26 mouse cellular contexts compared by ENCODE assay signal in genomic region chr17:57228873-57229272, GRCm38 (mm10). TPM values are rescaled to one million over a fixed set of nuclear protein-coding genes. Genes with fewer than 3 reads are reported as not detected.
DNase-seq lines count a peak whose midpoint lies in the region; TF ChIP-seq lines count a peak whose summit lies in the region.
"Had no signal": no experiment of that assay in that cellular context is flagged by ENCODE, and none has a peak within 500 bp of the region (broad histone marks: within the 10 kb centered on the region; RNA-seq: fewer than 3 reads in every experiment).

No protein-coding gene starts in this region.

- no peaks in the 10 kb centered on the region for H3K9me3 ChIP-seq in MEL (replicated peaks; ENCODE audit: insufficient read depth, low read length)
- H3K9me3 ChIP-seq: embryonic facial prominence, embryonic 12.5 days; embryonic facial prominence, embryonic 15.5 days; G1E; heart, embryonic 10.5 days; heart, embryonic 13.5 days had no signal

- peaks cover 53% of the 10 kb centered on the region for H3K4me1 ChIP-seq in liver, adult 2 months (ENCODE audit: control insufficient read depth, insufficient read depth, low read length)
- peaks cover 4 to 11% of the 10 kb centered on the region in 2 experiments for H3K4me1 ChIP-seq in MEL (ENCODE audit: control insufficient read depth in 1 of 2, insufficient read depth in 2 of 2, low read length in 2 of 2)
- peaks cover 10% of the 10 kb centered on the region for H3K4me1 ChIP-seq in brown adipose tissue, adult 24 weeks (ENCODE audit: control insufficient read depth, insufficient read depth, insufficient read length, low read length)
- H3K4me1 ChIP-seq: embryonic facial prominence, embryonic 12.5 days; embryonic facial prominence, embryonic 15.5 days; heart, embryonic 13.5 days had no signal

- no peak for TF ChIP-seq RAD21 in MEL (IDR thresholded peaks at IDR 0.05; ENCODE audit: low read depth, low read length)

- peaks cover 8% of the 10 kb centered on the region; the same call in 1 of the 2 replicates for H3K79me2 ChIP-seq in liver, adult 2 months (ENCODE audit: control insufficient read depth, insufficient read depth, low read length)
- no peaks in the 10 kb centered on the region for H3K79me2 ChIP-seq in MEL (ENCODE audit: control insufficient read depth, insufficient read depth, low read length, poor library complexity)

- H3K9ac ChIP-seq in liver, adult 2 months (ENCODE audit: low read depth, low read length): no peak overlapping the region
- no peak overlapping the region for H3K9ac ChIP-seq in MEL (ENCODE audit: control insufficient read depth, low read depth, low read length, poor library complexity, severe bottlenecking)
- H3K9ac ChIP-seq: embryonic facial prominence, embryonic 12.5 days; embryonic facial prominence, embryonic 15.5 days; forebrain, postnatal 0 days; heart, embryonic 13.5 days; hindbrain, embryonic 14.5 days had no signal

- H3K27me3 ChIP-seq in liver, adult 2 months (ENCODE audit: control insufficient read depth, insufficient read depth, low read length): no peaks in the 10 kb centered on the region
- no peaks in the 10 kb centered on the region for H3K27me3 ChIP-seq in MEL (ENCODE audit: control insufficient read depth in 1 of 2, insufficient read depth in 2 of 2, low read length in 2 of 2)
- H3K27me3 ChIP-seq: embryonic facial prominence, embryonic 12.5 days had no signal

- no peak for TF ChIP-seq CTCF in liver, adult 2 months (IDR thresholded peaks at IDR 0.05; ENCODE audit: low read depth, low read length)
- TF ChIP-seq CTCF in MEL (IDR thresholded peaks at IDR 0.05 in 2 of 3, conservative IDR thresholded peaks at IDR 0.05 in 1 of 3; ENCODE audit: control insufficient read depth in 1 of 3, insufficient read depth in 1 of 3, low read depth in 2 of 3, low read length in 3 of 3, poor library complexity in 1 of 3, severe bottlenecking in 1 of 3): no peak

- no peak for DNase-seq in liver, adult 2 months (ENCODE audit: extremely low read depth, low read depth, low spot score)
- DNase-seq in liver (no peak), MEL (ENCODE audit: low read depth, low spot score) (no peak)
- no peak for DNase-seq in embryo, embryonic 10 days (ENCODE audit: low spot score)
- no peak for DNase-seq in kidney, adult 8-10 months
- DNase-seq: B cell, adult 2 months; cerebellum, adult 18-20 months; cerebellum, adult 9-10 months; cerebellum, postnatal 14 days; forebrain, postnatal 0 days; gastrocnemius, postnatal 36 days; heart, postnatal 14 days; heart, postnatal 4 days had no signal

- peaks cover 19% of the 10 kb centered on the region for H3K36me3 ChIP-seq in liver, adult 2 months (ENCODE audit: control insufficient read depth, insufficient read depth, low read length)
- H3K36me3 ChIP-seq in MEL (ENCODE audit: control insufficient read depth in 1 of 2, insufficient read depth in 2 of 2, low read length in 2 of 2): peaks cover 0 to 6% of the 10 kb centered on the region in 2 experiments; a peak in 2 of 4 replicates
- H3K36me3 ChIP-seq: embryonic facial prominence, embryonic 12.5 days; embryonic facial prominence, embryonic 15.5 days; heart, embryonic 10.5 days; heart, embryonic 13.5 days had no signal

- TF ChIP-seq POLR2A in liver, adult 2 months (IDR thresholded peaks at IDR 0.05; ENCODE audit: extremely low read depth, insufficient read depth, low read length): no peak
- no peak for TF ChIP-seq POLR2A in MEL (IDR thresholded peaks at IDR 0.05; ENCODE audit: control insufficient read depth in 1 of 2, insufficient read depth in 1 of 2, low read depth in 1 of 2, low read length in 2 of 2, poor library complexity in 1 of 2)

- TF ChIP-seq EP300 in MEL (IDR thresholded peaks at IDR 0.05; ENCODE audit: low read depth in 1 of 2, low read length in 2 of 2): peak; percentile 17 to 32; a peak in 1 of 4 replicates

- 24% methylated on average over 3 of the region's 3 CpGs for WGBS in liver, adult 2 months

- H3K4me3 ChIP-seq in liver, adult 2 months (ENCODE audit: insufficient read depth, low read depth, low read length): no peak overlapping the region
- H3K4me3 ChIP-seq in MEL (ENCODE audit: control insufficient read depth in 1 of 2, insufficient read depth in 1 of 2, low read depth in 2 of 2, low read length in 2 of 2): no peak overlapping the region
- H3K4me3 ChIP-seq in brown adipose tissue, adult 24 weeks (ENCODE audit: insufficient read depth, low read depth, low read length): no peak overlapping the region
- H3K4me3 ChIP-seq: embryonic facial prominence, embryonic 12.5 days; embryonic facial prominence, embryonic 15.5 days; heart, adult 2 months; heart, embryonic 10.5 days; heart, embryonic 13.5 days had no signal

- H3K27ac ChIP-seq in liver, adult 2 months (replicated peaks; ENCODE audit: insufficient read depth, low read depth, low read length): peak overlapping the region; percentile 64
- H3K27ac ChIP-seq in MEL (ENCODE audit: control insufficient read depth, low read depth, low read length): no peak overlapping the region
- H3K27ac ChIP-seq in brown adipose tissue, adult 24 weeks (replicated peaks; ENCODE audit: low read depth, low read length): peak overlapping the region; percentile 66; the same call in 1 of the 2 replicates
- H3K27ac ChIP-seq: embryonic facial prominence, embryonic 12.5 days; embryonic facial prominence, embryonic 15.5 days; heart, adult 2 months; heart, embryonic 10.5 days; heart, embryonic 13.5 days; hindbrain, embryonic 14.5 days had no signal

TF ChIP-seq in MEL, 35 proteins besides CTCF, POLR2A, EP300 and RAD21:
- TF ChIP-seq GATA1 (IDR thresholded peaks at IDR 0.05; ENCODE audit: low read depth, low read length) (peak; percentile 69), TCF12 (IDR thresholded peaks at IDR 0.05; ENCODE audit: low read depth, low read length) (no peak), ZNF384 (IDR thresholded peaks at IDR 0.05; ENCODE audit: low read depth, low read length) (peak; percentile 67)

RNA-seq across cellular contexts. Expression of gene C3, which starts 0.9 kb away (rescaled TPM):
- 5,384 and 7,708 TPM in 2 replicates for total RNA-seq in liver, adult 2 months (2014; rRNA removed)
- 3,773 and 3,833 TPM in 2 replicates for polyA plus RNA-seq in liver, adult 2 months (2012; rRNA removed)
- total RNA-seq in MEL (2012; rRNA removed): 0.35 and 0.59 TPM in 2 replicates
- 1 to 10 TPM in 1 of 2 experiments, not detected in 1; 3.2 TPM for polyA plus RNA-seq in MEL (2012; ENCODE audit: insufficient read depth in 1 of 2, insufficient read length in 2 of 2, low read depth in 1 of 2, low replicate concordance in 2 of 2, missing spikeins in 1 of 2)
- 266 and 361 TPM in 2 replicates for polyA plus RNA-seq in brown adipose tissue, adult 24 weeks (2012; ENCODE audit: insufficient read depth, insufficient read length, missing spikeins)
- polyA plus RNA-seq: forebrain, embryonic 11.5 days had no signal

RNA-seq across cellular contexts. Expression of gene Gpr108, which starts 19.4 kb away (rescaled TPM):
- total RNA-seq in liver, adult 2 months (2014; rRNA removed): 10.7 and 11.7 TPM in 2 replicates
- polyA plus RNA-seq in liver, adult 2 months (2012; rRNA removed): 19.3 and 23.7 TPM in 2 replicates
- total RNA-seq in MEL (2012; rRNA removed): 21.8 and 22.1 TPM in 2 replicates
- polyA plus RNA-seq in MEL (2012; ENCODE audit: insufficient read depth in 1 of 2, insufficient read length in 2 of 2, low read depth in 1 of 2, low replicate concordance in 2 of 2, missing spikeins in 1 of 2): 10 to 100 TPM in 1 of 2 experiments, not detected in 1; 35.9 TPM
- 36.4 and 36.6 TPM in 2 replicates for polyA plus RNA-seq in brown adipose tissue, adult 24 weeks (2012; ENCODE audit: insufficient read depth, insufficient read length, missing spikeins)

RNA-seq across cellular contexts. Expression of gene Trip10, which starts 20.4 kb away (rescaled TPM):
- total RNA-seq in liver, adult 2 months (2014; rRNA removed): 4.6 and 5.1 TPM in 2 replicates
- 4.8 and 7.2 TPM in 2 replicates for polyA plus RNA-seq in liver, adult 2 months (2012; rRNA removed)
- total RNA-seq in MEL (2012; rRNA removed): 8.9 and 10.9 TPM in 2 replicates
- 10 to 100 TPM in 1 of 2 experiments, not detected in 1; 20.8 TPM for polyA plus RNA-seq in MEL (2012; ENCODE audit: insufficient read depth in 1 of 2, insufficient read length in 2 of 2, low read depth in 1 of 2, low replicate concordance in 2 of 2, missing spikeins in 1 of 2)
- polyA plus RNA-seq in brown adipose tissue, adult 24 weeks (2012; ENCODE audit: insufficient read depth, insufficient read length, missing spikeins): 20.4 and 30.0 TPM in 2 replicates

RNA-seq across cellular contexts. Expression of gene Tnfsf14, which starts 34.9 kb away (rescaled TPM):
- 0.27 and 0.28 TPM in 2 replicates for total RNA-seq in liver, adult 2 months (2014; rRNA removed)
- polyA plus RNA-seq in liver, adult 2 months (2012; rRNA removed): 0.42 and 0.75 TPM in 2 replicates
- total RNA-seq in MEL (2012; rRNA removed): not detected in 2 replicates
- polyA plus RNA-seq in MEL (2012; ENCODE audit: insufficient read depth in 1 of 2, insufficient read length in 2 of 2, low read depth in 1 of 2, low replicate concordance in 2 of 2, missing spikeins in 1 of 2): not detected
- polyA plus RNA-seq in brown adipose tissue, adult 24 weeks (2012; ENCODE audit: insufficient read depth, insufficient read length, missing spikeins): not detected in 2 replicates
- total RNA-seq: forebrain, postnatal 0 days; gastrocnemius, adult 8-10 months; heart, postnatal 4 days had no signal
- polyA plus RNA-seq: forebrain, embryonic 14.5 days; forebrain, postnatal 0 days; frontal cortex, adult 2 months; intestine, embryonic 14.5 days had no signal

RNA-seq across cellular contexts. Expression of gene Vav1, which starts 50.0 kb away (rescaled TPM):
- total RNA-seq in liver, adult 2 months (2014; rRNA removed): 2.7 and 2.9 TPM in 2 replicates
- 1.3 and 1.9 TPM in 2 replicates for polyA plus RNA-seq in liver, adult 2 months (2012; rRNA removed)
- total RNA-seq in MEL (2012; rRNA removed): 81.8 and 86.7 TPM in 2 replicates
- polyA plus RNA-seq in MEL (2012; ENCODE audit: insufficient read depth in 1 of 2, insufficient read length in 2 of 2, low read depth in 1 of 2, low replicate concordance in 2 of 2, missing spikeins in 1 of 2): 10 to 100 TPM in 1 of 2 experiments, not detected in 1; 99.6 TPM
- 1.3 and 1.5 TPM in 2 replicates for polyA plus RNA-seq in brown adipose tissue, adult 24 weeks (2012; ENCODE audit: insufficient read depth, insufficient read length, missing spikeins)

Comparison
In these comparisons a context has a peak if more than half of its experiments do, and no peak if none do; other contexts are left out.
1. RNA of gene C3, which starts 0.9 kb away (polyA plus RNA-seq): 3,773 to 3,833 TPM in liver, adult 2 months and 266 to 361 TPM in brown adipose tissue, adult 24 weeks; 3.2 TPM in MEL; every median in the first group is over 10 times any median in the second.